Mouse (Mus musculus): ENCODE data around the gene 6330403K07Rik. TPM values are rescaled to one million over a fixed set of nuclear protein-coding genes. Genes with fewer than 3 reads are reported as not detected.

6330403K07Rik gene
- 15.7 TPM for polyA plus RNA-seq (2014; fragmentation: Illumina TruSeq; extraction: RNeasy Lipid Tissue Mini Kit (QIAGEN cat#74804); ENCODE audit: low read depth, low replicate concordance)

DNA sequence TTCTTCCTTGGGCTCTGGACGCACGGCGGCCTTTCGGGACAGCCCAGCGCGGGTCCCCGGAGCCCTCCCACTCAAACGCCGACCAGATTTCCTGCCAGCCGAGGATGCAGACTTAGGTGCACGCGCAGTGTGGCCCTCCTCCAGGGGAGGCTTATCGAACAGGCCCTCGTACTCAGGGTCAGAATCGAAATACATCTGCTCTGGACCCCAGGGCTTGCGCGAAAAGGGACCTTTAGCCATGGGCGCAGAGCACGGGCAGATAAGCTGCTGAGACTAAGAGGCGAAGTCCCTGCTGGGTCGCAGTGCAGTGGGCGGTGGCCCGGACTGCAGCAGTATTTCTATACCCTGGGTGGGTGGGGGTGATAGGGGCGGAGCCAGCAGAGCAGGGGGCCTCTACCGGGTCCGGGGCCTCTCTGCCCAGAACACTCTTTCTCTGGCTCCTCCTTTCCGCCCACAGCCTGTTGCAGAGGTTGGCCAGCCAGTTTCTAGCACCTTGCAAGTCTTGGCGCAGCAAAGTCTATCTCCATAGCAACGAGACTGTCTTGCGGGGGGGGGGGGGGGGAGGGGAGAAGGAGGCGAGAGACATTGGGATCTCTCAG is at the start of gene 6330403K07Rik:
6330403K07Rik (minus strand) TSS at position 351 of the 599 bp plus-strand sequence.

DNA sequence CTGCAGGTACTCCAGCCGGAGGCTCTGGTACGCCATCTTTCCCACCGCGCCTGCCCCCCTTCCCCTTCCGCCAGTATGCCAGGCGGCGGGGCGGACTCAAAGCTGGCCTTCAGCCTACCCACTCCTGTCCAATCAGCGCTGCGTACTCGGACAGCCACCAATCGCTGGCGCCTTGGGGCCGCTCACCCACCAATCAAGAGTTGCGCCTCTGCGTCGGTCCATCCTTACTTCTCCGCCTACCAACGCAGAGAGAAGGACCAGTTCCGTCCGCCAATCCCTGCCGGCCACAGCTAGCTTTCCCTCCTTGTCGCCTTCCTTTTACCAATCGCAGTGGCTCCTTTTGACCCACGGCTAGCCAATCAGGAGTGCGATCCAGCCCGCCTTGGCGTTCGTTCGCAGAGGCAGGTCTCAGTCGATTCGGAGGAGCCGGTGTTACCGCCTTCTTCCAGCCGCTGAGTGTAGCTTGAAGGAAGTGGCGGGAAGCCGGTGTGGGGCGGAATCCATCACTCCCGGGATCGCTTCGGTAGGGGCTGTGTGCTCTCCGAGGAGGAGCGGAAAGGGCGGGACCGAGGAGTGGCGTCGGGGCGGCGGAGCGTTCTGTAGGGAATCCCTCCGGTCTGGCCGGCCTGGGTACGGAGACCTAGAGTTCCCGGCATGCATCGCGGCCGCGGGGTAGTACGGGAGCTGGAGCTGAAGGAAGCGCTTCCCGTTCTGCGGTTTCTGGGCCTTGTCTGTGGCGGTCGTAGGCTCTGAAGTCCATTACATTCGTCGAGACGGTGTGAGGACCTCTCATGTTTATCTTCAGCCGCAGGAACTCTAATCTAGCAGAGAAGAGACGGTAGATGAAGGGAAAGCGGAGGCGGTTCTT is 13.9 kb downstream of the 6330403K07Rik start, which contains the start of the genes Mis12 and Derl2:
Mis12 (plus strand) TSS at position 411 of the 868 bp plus-strand sequence.
Derl2 (minus strand) TSS at position 641 of the 868 bp plus-strand sequence.

DNA sequence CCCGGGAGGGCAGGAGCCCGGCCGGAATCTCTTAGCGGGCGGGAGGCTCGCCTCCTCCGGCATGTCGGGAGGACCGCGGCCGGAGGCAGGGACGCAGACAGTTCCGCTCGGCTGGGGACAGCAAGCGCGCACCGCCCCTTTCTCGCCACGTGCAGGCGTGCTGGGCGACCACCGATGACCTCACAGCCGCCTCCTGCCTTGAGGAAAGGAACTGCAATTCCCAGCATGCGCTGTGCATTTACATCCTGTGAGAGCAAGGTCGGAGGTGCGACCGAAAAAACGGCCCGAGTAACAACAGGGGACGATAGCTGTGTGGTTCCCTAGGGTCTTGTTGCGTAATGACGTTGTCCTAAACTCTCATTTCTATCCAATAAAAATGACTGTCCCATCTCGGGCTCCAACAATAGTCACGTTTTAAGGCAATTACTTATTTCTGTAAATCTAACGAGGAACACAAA is 29.0 kb downstream of the 6330403K07Rik start, which contains the start of gene Dhx33:
Dhx33 (minus strand) TSS at position 122 of the 458 bp plus-strand sequence.

DNA sequence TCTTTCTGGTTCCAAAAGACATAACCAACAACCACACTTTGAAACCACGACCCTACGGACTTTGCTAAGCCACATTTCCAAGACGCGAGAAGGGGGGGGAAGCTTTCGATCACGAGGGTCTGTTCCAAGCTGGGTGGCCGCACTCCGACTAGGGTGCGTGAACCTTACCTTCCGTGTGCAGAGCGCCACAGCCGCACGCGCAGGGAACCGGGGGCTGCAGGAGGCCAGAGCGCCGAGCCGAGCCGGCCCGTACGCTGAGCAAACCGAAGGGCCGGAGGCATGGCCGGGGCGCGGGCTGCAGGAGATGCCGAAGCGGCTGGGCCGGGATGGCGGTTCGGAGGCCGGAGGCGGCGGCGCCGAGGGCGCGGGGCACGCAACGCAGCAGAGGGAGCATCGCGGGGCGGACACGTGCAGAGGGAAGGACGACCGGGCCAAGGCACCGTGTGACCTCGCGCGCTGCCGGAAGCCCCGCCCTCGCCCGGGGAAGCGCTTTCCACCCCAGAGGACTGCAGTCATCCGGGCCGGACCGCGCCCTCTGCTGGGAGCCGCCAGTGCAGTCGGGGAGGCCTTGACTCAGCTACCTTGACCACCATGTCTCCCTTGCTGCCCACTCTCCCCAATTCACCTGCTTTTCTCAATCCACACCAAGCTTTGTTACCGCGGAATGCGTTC is 50.6 kb downstream of the 6330403K07Rik start, which contains the start of gene C1qbp:
C1qbp (minus strand) TSS at position 470 of the 672 bp plus-strand sequence.

Other genes starting within 250 kb of the 6330403K07Rik start
- gene Scimp, start 220.9 kb downstream of the 6330403K07Rik start, polyA plus RNA-seq (2014; fragmentation: Illumina TruSeq; extraction: RNeasy Lipid Tissue Mini Kit (QIAGEN cat#74804); ENCODE audit: low read depth, low replicate concordance): 1.6 TPM
- gene Rabep1, start 188.7 kb downstream of the 6330403K07Rik start, polyA plus RNA-seq (2014; fragmentation: Illumina TruSeq; extraction: RNeasy Lipid Tissue Mini Kit (QIAGEN cat#74804); ENCODE audit: low read depth, low replicate concordance): 341 TPM
- gene Nup88, start 63.5 kb downstream of the 6330403K07Rik start, polyA plus RNA-seq (2014; fragmentation: Illumina TruSeq; extraction: RNeasy Lipid Tissue Mini Kit (QIAGEN cat#74804); ENCODE audit: low read depth, low replicate concordance): 164 TPM
- 11.4 TPM for gene Rpain, start 63.3 kb downstream of the 6330403K07Rik start, polyA plus RNA-seq (2014; fragmentation: Illumina TruSeq; extraction: RNeasy Lipid Tissue Mini Kit (QIAGEN cat#74804); ENCODE audit: low read depth, low replicate concordance)
- 220 TPM for gene C1qbp, start 50.5 kb downstream of the 6330403K07Rik start, polyA plus RNA-seq (2014; fragmentation: Illumina TruSeq; extraction: RNeasy Lipid Tissue Mini Kit (QIAGEN cat#74804); ENCODE audit: low read depth, low replicate concordance)
- 24.1 TPM for gene Dhx33, start 29.1 kb downstream of the 6330403K07Rik start, polyA plus RNA-seq (2014; fragmentation: Illumina TruSeq; extraction: RNeasy Lipid Tissue Mini Kit (QIAGEN cat#74804); ENCODE audit: low read depth, low replicate concordance)
- gene Mis12, start 13.9 kb downstream of the 6330403K07Rik start, polyA plus RNA-seq (2014; fragmentation: Illumina TruSeq; extraction: RNeasy Lipid Tissue Mini Kit (QIAGEN cat#74804); ENCODE audit: low read depth, low replicate concordance): 93.6 TPM
- 112 TPM for gene Derl2, start 13.7 kb downstream of the 6330403K07Rik start, polyA plus RNA-seq (2014; fragmentation: Illumina TruSeq; extraction: RNeasy Lipid Tissue Mini Kit (QIAGEN cat#74804); ENCODE audit: low read depth, low replicate concordance)
- 0.23 TPM for gene Nlrp1a, start 111.2 kb upstream of the 6330403K07Rik start, polyA plus RNA-seq (2014; fragmentation: Illumina TruSeq; extraction: RNeasy Lipid Tissue Mini Kit (QIAGEN cat#74804); ENCODE audit: low read depth, low replicate concordance)
- 0.29 TPM for gene Nlrp1b, start 197.2 kb upstream of the 6330403K07Rik start, polyA plus RNA-seq (2014; fragmentation: Illumina TruSeq; extraction: RNeasy Lipid Tissue Mini Kit (QIAGEN cat#74804); ENCODE audit: low read depth, low replicate concordance)